Mouse (Mus musculus): ENCODE measurements around the gene Atp5d.

Gene Atp5d

DNA sequence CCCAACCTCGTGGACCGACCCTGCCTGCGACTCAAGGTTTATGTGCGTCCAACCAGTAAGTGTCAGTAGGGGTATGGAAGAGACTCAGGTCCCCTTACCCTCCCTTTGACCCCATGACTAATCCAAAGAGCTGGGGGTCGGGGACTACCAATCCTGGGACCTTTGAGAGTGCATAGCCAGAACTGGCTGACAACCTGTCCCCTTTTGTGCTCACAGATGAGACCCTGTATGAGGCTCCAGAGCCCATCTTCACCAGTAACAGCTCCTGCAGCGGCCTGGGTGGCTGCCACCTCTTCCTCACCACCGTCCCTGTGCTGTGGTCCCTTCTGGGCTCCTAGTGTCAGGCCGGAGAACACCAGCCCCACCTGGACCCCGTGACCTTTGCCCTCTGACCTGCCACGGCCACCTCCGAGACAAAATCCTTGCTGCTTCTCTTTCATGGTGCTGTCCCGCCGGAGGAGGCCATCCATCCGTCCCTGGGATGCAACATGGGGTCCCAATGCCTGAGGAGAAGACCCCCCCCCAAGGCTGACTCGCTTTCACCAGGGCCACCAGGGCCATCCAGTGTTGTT is 50.1 kb downstream of the Atp5d start:
- no peak for DNase-seq

GRCm38 (mm10) chr10:80189999-80190398 is 51.6 kb downstream of the Atp5d start:
- DNase-seq = no peak

DNA sequence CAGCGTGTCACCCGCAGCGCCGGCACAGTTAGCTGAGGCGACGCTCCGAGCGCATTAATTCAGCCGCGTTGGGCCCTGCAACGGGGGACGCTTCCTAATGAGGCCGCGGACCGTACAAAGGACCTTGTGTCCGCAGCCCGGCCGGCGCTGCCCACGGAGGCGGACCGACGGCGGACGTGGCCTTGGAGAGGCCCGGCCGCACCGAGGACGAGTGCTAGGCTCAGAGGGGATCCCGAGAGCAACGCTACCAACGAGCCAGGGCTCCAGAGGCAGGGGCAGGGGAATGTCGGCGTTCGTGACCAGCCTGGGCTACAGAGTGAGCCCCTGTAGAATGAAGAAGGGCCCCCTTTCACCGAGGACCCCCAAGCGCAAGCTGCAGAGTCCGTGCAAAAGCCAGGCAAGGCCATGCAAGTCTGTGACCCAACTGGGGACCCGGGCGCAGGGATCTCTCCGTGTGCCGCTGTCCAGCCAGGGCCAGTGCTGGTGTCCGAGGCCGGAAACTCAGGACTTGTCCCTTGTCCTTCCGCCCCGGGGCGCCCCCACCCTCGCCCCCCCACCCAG is 52.1 kb downstream of the Atp5d start:
- peak; percentile 31 to 67 for DNase-seq

DNA sequence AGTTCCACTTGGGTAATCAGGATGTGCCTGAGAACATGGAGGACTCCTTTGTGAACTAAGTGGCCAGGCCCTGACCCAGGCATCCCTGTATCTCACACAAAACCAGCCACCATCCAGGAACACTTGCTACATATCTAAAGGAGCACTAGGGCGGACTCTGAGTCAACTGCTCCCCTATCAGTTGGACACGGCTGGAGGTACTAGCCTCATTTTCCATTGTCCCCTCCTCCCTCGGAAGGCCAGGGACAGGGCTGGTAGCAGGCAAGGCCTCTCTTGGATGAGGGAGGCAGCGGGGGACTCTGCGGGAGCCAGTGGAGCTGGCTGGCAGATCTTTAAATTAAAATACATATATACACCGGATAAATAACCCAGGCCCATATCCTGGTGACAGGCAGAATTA is 55.5 kb downstream of the Atp5d start:
- DNase-seq = no peak

- DNase-seq = no peak
These were observed 56.0 kb downstream of the Atp5d start for GRCm38 (mm10) chr10:80194441-80194840.

Data from kidney, postnatal 25 days (tissue).